Mouse (Mus musculus) thymus, postnatal 25 days (tissue): ENCODE measurements at regions not wholly inside any gene's neighbourhood (a gene's known extent, or its start where the extent isn't known, plus 50 kb on each side); places are given as distances from the start of the nearest gene placed in this dataset.

ENCODE experiments used
- DNase-seq: peaks from one replicate; pipeline ENCODE4 v3.0.0; 2022

- DNase-seq = no peak
Observed at GRCm38 (mm10) chr12:35863141-35863540, 62.3 kb upstream of the Agr3 start.

- DNase-seq = no peak
Observed at GRCm38 (mm10) chr12:35853159-35853558, 72.3 kb upstream of the Agr3 start.

GRCm38 (mm10) chr12:35846905-35847610 lies 78.4 kb upstream of the Agr3 start:
- no peak for DNase-seq

- DNase-seq = no peak
Observed at GRCm38 (mm10) chr12:35836946-35837345, 88.5 kb upstream of the Agr3 start.

- DNase-seq = no peak
Observed at GRCm38 (mm10) chr12:35833285-35833684, 92.1 kb upstream of the Agr3 start.

GRCm38 (mm10) chr12:35831922-35832512 lies 93.4 kb upstream of the Agr3 start:
- no peak for DNase-seq

GRCm38 (mm10) chr12:35831268-35831667 lies 94.2 kb upstream of the Agr3 start:
- DNase-seq = peak; percentile 29

GRCm38 (mm10) chr12:35827797-35828196 lies 97.6 kb upstream of the Agr3 start:
- DNase-seq = no peak

GRCm38 (mm10) chr12:35826990-35827389 lies 98.4 kb upstream of the Agr3 start:
- no peak for DNase-seq

- no peak for DNase-seq
Observed at GRCm38 (mm10) chr12:35824587-35824987, 100.8 kb upstream of the Agr3 start.

- peak; percentile 19 for DNase-seq
Observed at GRCm38 (mm10) chr12:35799261-35799660, 126.2 kb upstream of the Agr3 start.

- no peak for DNase-seq
Observed at GRCm38 (mm10) chr12:35775396-35775795, 150.0 kb upstream of the Agr3 start.

- peak; percentile 16 for DNase-seq
Observed at GRCm38 (mm10) chr12:35770387-35771024, 154.9 kb upstream of the Agr3 start.

GRCm38 (mm10) chr12:35758916-35759315 lies 166.5 kb upstream of the Agr3 start:
- no peak for DNase-seq

GRCm38 (mm10) chr12:35755159-35755558 lies 170.3 kb upstream of the Agr3 start:
- DNase-seq = no peak

GRCm38 (mm10) chr12:35747997-35748396 lies 177.4 kb upstream of the Agr3 start:
- no peak for DNase-seq

GRCm38 (mm10) chr12:35746691-35747299 lies 178.6 kb upstream of the Agr3 start:
- no peak for DNase-seq

GRCm38 (mm10) chr12:35742729-35743128 lies 182.7 kb upstream of the Agr3 start:
- DNase-seq = no peak

- no peak for DNase-seq
Observed at GRCm38 (mm10) chr12:35736427-35736826, 189.0 kb upstream of the Agr3 start.

GRCm38 (mm10) chr12:35735002-35735401 lies 190.4 kb upstream of the Agr3 start:
- no peak for DNase-seq

GRCm38 (mm10) chr12:35734371-35734770 lies 191.0 kb upstream of the Agr3 start:
- no peak for DNase-seq

GRCm38 (mm10) chr12:35733580-35733979 lies 191.8 kb upstream of the Agr3 start:
- no peak for DNase-seq

- no peak for DNase-seq
Observed at GRCm38 (mm10) chr12:35725910-35726309, 191.1 kb upstream of the Ahr start.

- DNase-seq = peak; percentile 44
Observed at GRCm38 (mm10) chr12:35724132-35724531, 189.3 kb upstream of the Ahr start.
